Mouse (Mus musculus): ENCODE results near the gene Msl3l2.

Msl3l2 gene

DNA sequence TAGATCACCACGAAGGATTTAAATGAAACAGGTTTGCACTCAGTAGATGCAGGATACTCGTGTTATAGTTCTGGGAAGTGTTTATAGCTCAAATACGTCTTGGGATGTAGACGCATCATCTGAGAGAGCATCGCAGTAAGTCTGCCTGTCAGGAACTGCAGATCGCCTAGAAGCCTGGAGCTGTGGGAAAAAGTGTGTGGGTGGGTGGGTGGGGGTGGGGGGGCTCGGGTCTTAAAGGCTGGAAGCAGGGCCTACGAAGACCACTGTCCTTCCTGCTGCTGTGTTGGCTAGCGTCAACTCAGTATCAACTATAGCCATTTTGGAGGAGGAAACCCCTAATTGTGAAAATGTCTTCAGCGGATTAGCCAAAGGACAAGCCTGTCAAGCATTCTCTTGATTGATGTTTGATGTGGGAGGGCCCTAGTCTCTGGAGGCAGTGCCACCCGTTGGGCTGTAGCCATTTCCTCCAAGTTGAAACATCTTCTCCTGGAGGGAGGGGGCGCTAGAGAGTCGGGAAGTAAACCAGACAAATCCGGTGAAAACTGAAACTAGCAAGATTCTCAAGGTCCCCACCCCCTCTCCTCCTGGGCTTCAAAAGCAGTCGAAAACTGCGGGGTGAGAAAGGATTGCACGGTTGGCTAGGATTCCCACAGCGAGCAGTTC lies at the start of gene Msl3l2:
Msl3l2 (plus strand) TSS at position 585 of the 663 bp plus-strand sequence.
- DNase-seq = peak; percentile 97

DNA sequence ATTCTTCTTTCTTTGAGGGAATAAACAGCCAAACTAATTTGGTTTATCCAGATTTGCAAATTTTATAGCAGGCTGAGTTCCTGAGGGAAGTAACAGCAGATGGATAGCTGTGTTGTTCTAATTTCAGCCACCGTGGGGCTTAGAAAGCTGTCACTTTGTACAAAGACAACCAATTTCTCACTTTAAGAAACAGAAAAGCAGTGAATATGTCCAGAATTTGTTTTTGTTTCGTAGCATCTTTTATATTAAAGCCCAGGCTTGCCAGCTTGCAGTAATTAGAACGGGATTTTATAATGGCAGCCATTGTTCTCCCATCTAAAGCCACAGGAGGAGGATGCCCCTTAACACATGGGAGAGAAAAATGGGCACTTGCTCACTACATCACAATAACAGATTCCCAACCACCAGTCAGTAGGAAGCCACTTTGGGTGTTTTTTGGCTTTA lies 47.7 kb upstream of the Msl3l2 start:
- no peak for DNase-seq

DNA sequence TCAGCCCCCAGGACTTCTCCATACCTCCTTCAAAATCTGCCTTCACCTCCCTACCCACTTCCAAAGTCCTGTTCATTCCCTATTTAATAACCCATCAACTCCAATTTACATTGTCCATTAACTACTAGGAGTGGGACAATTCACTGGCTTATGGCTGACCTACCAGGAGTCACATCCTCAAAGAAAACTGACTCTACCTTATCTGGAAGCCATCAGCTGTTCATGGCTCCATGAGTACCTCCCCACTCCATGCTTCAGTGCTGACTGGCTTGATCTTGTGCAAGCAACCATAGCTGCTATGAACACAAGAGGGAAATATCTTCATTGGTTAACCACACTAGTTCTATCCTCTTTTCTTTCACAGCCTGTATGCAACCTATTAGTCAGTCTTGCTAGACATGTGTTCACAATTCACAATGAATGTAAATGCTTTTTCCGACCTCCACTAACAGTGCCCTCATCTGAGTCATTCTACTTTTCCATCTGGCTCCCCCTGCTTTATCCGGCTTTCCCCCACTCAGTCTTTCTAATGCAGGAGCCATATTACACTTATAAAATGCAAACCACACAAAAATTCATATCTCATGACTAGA lies 45.4 kb upstream of the Msl3l2 start:
- no peak for DNase-seq

DNA sequence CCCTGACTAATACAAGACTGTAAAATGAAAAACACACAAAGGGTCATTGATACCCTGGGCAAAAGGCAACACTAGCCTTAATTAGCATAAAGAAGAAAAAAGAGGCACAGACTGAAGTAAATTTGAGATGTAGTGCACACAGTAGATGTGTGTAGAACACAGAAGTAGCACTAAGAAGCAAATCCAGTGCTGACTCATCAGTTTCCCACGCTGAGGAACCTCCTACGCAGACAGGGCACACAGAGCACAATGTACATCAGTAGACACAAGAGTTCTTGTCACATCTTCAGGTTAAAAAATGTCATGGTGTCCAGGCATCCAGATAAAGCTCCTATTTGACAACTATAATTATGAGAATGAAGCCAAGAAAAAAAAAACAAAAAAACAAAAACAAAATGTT lies 44.0 kb upstream of the Msl3l2 start:
- no peak for DNase-seq

DNA sequence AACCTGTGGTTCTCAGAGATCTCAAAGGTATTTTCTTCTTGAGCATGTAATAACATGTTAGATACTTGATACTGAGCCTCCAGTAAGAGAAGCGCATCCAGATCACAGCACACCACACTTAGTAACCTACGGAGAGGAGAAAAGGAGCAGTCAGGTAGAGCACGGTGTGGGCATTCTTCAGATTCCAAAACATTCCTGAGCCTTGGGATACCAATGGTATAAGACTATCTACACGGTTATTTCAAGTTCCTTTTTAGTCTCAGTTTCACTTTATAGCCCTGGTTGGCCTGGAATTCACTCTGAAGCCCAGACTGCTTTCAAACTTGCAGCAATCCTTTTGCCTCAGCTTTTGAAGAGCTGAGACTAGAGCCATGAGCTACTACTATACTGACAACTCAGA lies 17.0 kb upstream of the Msl3l2 start:
- DNase-seq = no peak

DNA sequence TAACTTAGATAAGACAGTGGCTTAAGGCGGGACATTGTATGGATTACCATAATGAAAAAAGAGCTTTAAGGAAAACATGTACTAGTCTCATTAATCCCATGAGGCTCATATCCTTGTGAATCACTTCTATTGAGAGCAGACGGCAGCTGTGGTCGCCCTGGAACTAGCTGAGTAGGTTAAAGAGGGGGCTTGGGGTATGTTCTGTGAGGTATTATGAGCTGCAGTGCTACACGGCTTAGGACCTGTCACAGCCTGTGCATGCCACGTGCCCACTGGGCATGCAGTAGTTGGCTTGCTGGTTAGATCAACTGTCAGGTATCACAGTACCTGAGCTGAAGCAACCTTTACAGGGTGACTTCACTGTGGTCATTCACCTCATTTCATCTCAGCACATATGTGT lies 12.1 kb upstream of the Msl3l2 start:
- no peak for DNase-seq

DNA sequence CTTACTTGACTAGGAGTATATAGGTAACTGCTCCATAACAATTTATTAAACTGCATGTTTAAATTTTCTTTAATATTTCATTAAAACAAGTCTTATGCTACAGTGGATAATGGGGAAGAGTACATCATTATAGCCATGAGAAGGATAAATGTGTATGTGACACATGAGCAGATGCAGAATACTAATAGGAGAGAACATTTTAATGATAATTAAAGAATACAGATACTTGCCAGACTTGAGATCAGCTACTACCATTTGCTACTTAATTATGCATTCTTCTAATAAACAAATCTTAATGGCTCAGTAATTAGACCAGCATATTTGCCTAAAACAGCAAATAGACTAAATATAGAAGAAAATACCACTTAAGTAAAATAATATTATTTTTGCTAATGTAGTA lies 10.0 kb upstream of the Msl3l2 start:
- no peak for DNase-seq

DNA sequence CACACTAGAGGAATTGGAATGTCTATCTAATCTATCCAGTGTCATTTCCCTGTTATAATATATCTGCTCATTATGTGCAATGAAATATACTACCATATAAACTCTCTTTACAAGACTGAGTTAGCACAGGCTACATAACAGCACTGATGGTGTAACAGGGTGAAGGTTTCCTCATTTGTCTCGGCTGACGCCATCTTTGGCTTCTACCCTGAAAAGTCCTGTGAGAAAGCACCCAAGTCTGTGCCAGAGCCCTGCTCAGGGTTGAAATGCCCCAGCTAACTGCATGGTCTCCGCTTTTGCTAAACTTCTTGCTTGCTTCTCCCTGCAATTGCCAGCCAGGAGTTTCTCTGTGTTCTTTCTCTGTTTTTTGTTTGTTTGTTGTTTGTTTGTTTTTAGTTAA lies 7.6 kb upstream of the Msl3l2 start:
- DNase-seq = no peak

DNA sequence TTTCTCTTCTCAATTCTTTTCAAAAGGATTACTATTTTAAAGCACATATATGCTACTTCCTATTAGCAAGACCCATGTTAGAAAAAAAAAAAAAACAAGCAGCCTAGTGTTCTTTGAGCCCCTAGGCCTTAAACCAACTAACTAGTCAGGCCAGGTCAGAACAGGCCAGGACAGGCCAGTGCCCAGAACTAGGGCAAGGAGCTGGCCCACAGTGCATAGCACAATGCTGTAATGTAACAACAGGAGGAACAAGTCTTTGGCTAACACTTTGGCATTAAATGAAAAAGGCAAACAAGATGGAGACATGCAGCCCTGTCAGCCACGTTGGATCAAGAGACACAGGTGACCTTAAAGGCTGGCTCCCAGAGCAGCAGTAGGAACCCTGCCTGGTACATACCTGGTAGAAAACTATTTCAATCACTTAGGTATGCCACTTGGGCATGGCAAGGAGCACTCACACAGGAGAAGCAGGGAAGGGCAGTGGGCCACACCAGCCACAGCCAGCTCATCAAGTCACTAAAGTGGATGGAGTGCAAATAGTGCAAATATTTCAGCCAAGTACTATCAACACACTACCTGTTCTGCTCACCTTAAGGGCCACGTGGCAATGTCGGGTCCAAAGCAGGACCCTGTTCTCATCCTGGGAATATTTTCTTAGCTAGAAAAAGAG lies 6.9 kb upstream of the Msl3l2 start:
- DNase-seq = peak; percentile 28

DNA sequence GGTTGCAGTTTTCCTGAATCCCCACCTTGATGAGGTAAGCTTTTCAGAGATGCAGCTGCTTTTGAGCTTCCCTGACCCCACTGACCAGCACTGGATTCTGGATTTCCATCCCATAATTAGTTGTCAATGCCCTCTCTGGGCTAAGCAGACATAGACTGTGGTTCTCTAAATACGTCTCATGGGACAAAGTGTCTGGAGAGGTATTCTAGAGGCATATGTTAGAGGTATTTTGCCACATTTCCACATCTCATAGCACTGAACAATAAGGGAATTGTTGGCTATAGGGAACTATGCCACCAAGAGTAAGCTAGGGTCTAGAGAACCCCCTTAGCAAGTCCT lies 248 bp downstream of the Msl3l2 start:
- no peak for DNase-seq

DNA sequence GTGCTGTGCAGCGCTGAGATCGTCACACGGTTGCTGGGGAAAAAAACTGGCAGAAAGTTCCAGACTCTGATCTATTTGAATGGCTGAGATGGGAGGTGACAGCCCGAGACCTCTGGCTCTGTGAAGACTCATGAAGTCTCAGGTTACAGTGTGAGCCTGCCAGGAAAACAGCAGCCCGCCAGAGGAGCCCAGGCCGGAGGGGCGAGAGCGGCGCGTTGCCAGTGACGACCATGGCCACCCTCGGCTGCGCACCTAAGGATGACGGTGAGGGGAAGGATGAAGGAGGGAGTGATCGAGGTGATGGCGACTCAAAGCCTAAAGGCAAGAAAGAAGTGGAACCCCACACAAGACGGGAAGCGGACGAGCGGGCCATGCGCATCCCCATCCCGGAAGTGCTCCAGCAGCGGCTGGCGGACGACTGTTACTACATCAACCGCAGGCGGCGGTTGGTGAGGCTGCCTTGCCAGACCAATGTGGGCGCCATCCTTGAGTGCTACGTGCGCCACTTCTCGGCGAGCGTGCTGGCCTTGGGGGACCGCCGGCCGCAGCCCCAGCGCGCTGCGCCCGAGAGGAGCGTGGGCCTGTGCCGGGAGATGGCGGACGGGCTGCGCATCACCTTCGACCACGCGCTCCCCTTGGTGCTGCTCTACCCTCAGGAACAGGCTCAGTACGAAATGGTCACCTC lies 8.4 kb downstream of the Msl3l2 start:
- peak; percentile 62 for DNase-seq

DNA sequence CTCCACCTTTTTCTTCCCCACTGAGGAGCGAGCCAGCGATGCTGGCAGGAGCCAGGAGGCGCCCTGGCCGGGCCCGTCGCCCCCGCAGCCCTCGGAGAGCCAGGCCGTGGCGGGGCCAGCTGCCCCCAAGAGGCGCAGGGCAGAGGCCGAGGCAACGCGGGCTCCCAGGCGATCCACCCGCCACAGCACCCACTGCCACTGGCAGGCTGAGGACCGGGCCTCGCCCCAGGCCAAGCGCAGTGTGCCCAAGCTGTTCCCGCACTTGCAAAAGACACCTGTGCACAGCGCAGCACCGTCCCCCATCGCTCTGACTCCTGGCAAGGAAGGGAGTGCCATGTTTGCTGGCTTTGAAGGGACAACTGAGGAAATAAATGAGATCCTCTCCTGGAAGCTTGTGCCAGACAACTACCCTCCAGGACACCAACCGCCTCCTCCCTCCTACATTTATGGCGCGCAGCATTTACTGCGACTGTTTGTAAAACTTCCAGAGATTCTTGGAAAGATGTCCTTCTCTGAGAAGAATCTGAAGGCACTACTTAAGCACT lies 9.0 kb downstream of the Msl3l2 start:
- peak; percentile 7 for DNase-seq

DNA sequence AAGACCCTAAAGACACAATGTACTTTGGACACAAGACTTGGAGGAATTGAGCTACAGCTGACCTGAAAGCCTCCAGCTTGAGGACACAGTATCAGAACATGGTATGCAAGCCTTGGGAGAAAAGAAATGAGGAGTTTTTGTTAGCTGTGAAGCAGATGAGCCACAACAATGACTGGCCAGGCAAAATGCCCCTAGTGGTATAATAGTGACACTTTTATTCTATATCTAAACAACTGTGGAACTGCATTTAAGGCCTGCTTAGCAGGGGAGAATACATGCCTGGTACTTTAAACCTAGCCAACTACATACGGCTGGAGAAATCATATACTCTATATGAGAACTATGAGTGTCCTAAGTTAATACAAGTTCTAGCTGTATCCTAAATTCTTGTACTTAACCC lies 20.3 kb downstream of the Msl3l2 start:
- DNase-seq = no peak

DNA sequence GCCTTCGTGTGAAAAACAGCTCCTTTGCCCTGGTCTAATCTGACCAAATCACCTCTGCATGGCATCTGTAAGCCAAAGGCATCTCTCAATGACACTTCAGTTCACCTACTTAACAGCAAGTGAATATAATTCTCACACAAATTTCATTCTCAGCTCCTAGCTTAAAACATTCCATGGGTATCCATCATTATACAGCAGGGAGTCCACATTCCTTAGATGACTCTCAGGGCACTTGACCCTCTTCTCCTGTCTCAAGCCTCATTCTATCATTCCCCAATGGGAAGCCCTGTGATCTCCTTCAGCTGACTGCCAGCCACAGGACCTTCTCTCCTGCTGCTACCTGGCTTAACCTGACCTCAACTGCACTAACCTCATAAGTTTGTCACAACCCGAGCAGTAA lies 22.9 kb downstream of the Msl3l2 start:
- no peak for DNase-seq

DNA sequence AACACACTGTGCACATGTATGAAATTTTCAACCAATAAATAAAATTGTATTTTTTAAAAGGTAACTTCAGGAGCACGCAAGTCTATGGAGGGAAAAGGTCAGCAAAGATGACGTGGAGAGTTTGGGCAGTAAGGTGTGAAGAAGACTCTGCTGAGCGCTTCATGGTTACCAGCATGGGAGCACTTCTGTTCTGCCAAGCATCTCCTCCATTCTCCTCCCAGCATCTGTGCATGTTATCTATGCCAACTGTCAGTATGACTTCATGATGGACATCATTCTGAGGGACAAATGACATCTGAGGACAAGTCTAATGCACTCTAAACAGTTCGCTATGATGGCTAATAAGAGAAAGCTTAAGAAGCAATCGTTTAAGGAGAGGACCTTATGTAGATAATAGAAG lies 30.5 kb downstream of the Msl3l2 start:
- no peak for DNase-seq

DNA sequence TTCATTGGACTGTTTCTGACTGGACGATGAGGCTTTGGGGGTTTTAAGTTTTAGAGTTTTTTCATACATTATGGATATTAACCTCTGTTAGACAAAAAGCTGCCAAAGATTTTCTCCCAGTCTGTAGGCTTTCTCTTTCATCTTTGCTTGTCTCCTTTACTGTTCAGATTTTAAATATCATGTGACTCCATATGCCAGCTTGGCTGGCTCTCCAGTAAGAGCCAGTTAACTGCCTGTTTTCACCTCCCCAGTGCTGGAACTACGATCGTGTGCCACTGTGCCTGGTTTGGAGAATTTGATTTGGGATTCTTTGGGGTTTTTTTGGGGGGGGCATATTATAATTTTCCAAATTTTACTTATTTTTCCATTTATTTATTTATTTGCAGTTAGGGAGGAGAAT lies 42.2 kb downstream of the Msl3l2 start:
- no peak for DNase-seq

DNA sequence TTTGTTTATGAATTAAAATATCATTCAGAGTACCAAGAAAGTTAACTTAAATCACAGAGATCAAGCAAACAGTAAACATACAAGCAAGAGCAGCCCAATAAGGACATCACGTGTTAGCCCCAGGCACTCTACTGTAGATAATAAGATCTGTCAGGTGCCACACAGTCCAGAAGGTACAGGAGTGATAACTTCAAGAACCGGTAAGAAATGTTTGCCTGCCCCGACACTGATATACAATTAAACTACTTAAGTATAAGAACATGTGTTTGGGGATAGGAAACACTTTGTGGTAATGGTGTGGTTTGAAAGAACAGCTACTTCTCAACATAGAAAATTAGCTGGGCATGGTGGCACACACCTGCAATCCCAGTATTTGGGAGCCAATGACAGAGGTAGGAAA lies 50.2 kb downstream of the Msl3l2 start:
- DNase-seq = no peak

DNA sequence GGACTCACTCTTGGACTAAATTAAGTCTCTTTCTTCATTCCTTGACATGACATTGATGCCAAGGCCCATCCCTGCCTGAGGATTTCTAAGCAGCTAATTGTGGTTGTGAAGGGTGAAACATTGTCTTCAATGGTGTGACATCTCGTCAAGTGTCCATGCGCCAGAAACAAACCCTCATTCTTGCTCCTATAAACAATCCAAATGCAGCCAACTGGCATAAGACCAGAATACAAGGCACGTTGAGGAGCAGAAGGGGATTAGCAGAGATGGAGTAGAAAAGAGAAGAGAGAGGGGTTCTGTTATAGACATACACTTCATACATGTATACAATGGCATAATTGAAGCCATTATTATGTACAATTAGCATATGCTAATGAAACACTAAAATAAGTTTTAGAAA lies 51.5 kb downstream of the Msl3l2 start:
- DNase-seq = no peak

DNA sequence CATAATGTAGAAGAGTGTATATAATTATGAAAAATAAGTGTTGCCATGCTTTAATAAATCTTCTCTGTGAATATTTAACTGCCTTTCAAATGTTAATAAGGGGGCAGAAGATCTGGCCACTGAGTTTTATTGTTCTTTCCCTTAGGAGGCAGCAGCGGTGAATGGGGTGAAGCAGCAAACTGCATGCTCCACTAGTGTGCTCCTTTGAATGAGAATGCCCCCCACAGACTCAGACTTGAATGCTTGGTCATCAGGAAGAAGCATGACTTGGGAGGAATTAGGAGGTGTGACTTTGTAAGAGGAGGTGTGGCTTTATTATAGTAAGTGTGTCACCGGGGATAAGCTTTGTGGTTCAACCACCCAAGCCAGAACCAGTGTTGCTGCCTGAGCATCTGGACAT lies 52.0 kb downstream of the Msl3l2 start:
- no peak for DNase-seq

DNA sequence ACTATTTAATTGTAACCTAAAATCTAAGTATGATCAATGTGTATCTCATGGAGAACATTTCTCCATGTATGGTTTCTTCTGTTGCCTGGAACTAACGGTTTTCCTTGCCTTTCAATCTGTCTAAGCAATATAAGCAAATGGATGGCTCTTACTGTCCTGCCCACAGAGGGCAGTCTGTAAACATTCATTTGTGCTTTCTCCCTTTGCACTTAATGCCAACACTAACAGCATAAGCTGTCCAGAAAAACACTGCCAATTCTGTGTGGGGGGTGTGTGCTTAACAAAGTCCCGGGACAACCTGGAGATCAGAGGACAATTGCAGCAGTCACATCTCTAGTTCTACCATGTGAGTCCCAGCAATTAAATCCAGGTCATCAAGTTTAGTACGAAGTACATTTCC lies 57.7 kb downstream of the Msl3l2 start:
- no peak for DNase-seq

DNA sequence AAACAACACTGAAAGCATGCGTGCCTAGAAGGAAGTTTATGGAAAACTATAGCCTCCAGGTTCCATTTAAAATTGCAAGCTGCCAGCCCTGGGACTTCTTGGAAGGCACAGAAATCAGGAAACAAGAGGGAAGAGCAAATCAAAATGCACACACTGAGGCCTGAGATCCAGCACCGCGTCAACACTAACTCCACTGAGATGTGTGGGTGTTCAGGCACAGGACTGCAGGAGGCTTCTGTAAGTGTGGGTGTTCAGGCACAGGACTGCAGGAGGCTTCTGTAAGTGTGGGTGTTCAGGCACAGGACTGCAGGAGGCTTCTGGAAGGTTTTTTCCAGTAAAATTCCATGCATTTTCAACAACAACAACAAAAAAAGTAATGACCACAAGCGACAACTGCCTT lies 59.0 kb downstream of the Msl3l2 start:
- DNase-seq = no peak
